Mouse (Mus musculus): Measurements from ENCODE around the gene Nmd3. TPM values are rescaled to one million over a fixed set of nuclear protein-coding genes. Genes with fewer than 3 reads are reported as not detected.

Nmd3 gene
- polyA plus RNA-seq (2012; rRNA removed) (46.5 and 57.5 TPM in 2 replicates), polyA plus RNA-seq (2014; fragmentation: Nextera tagmentation; extraction: Ambion mirVana) (127 and 133 TPM in 2 replicates)

GRCm38 (mm10) chr3:69721814-69722186 lies at the start of gene Nmd3:
TSS of gene Nmd3 (plus strand) at chr3:69721985.
- no peaks in the 10 kb centered on the region for H3K27me3 ChIP-seq (ENCODE audit: control insufficient read depth, insufficient read depth, low read length)
- ATAC-seq (ENCODE audit: low FRiP score, low read depth): peak; percentile 97
- peak within 1 kb of the TSS; percentile 97 for H3K4me3 ChIP-seq (replicated peaks; ENCODE audit: low read length)
- H3K9me3 ChIP-seq (ENCODE audit: control insufficient read depth, low read length): no peaks in the 10 kb centered on the region
- peak; percentile 96 for DNase-seq (ENCODE audit: low spot score)
- peak within 1 kb of the TSS; percentile 82 for H3K4me2 ChIP-seq (replicated peaks; ENCODE audit: low read depth, low read length, severe bottlenecking)
- 1% methylated on average over 28 of the region's 33 CpGs for WGBS
- peaks cover 2% of the 10 kb centered on the region; the same call in 1 of the 2 replicates for H3K36me3 ChIP-seq (ENCODE audit: control insufficient read depth, insufficient read depth, low read length)
- H3K27ac ChIP-seq (replicated peaks; ENCODE audit: low read depth, low read length): peak within 1 kb of the TSS; percentile 89
- TF ChIP-seq POLR2A (IDR thresholded peaks at IDR 0.05; ENCODE audit: borderline replicate concordance, extremely low read depth, insufficient read depth, insufficient read length): peak; percentile 86; the same call in 1 of the 2 replicates
- H3K4me1 ChIP-seq (ENCODE audit: control insufficient read depth, insufficient read depth, low read length): peaks cover 9% of the 10 kb centered on the region
- peak within 1 kb of the TSS; percentile 95 for H3K9ac ChIP-seq (ENCODE audit: low read depth, low read length, severe bottlenecking)

- Histone ChIP-seq H3K4me3 (replicated peaks; ENCODE audit: low read length) (no peak overlapping the region), H3K4me1 (ENCODE audit: control insufficient read depth, insufficient read depth, low read length) (no peaks in the 10 kb centered on the region), H3K9me3 (ENCODE audit: control insufficient read depth, low read length) (no peaks in the 10 kb centered on the region), H3K4me2 (replicated peaks; ENCODE audit: low read depth, low read length, severe bottlenecking) (no peak overlapping the region), H3K27me3 (ENCODE audit: control insufficient read depth, insufficient read depth, low read length) (no peaks in the 10 kb centered on the region), H3K9ac (ENCODE audit: low read depth, low read length, severe bottlenecking) (no peak overlapping the region), H3K27ac (replicated peaks; ENCODE audit: low read depth, low read length) (no peak overlapping the region), H3K36me3 (ENCODE audit: control insufficient read depth, insufficient read depth, low read length) (no peaks in the 10 kb centered on the region)
- DNase-seq (ENCODE audit: low spot score) (no peak), ATAC-seq (ENCODE audit: low FRiP score, low read depth) (no peak)
- 92% methylated on average over 10 of the region's 10 CpGs for WGBS
- no peak for TF ChIP-seq POLR2A (IDR thresholded peaks at IDR 0.05; ENCODE audit: borderline replicate concordance, extremely low read depth, insufficient read depth, insufficient read length)
Observed at GRCm38 (mm10) chr3:69673351-69673750, 48.4 kb upstream of the Nmd3 start.

- H3K4me3 ChIP-seq (replicated peaks; ENCODE audit: low read length): no peak overlapping the region
- 70% methylated on average over 3 of the region's 3 CpGs for WGBS
- H3K4me1 ChIP-seq (ENCODE audit: control insufficient read depth, insufficient read depth, low read length): no peaks in the 10 kb centered on the region
- H3K36me3 ChIP-seq (ENCODE audit: control insufficient read depth, insufficient read depth, low read length): no peaks in the 10 kb centered on the region
- H3K9ac ChIP-seq (ENCODE audit: low read depth, low read length, severe bottlenecking): no peak overlapping the region
- DNase-seq (ENCODE audit: low spot score) (no peak), ATAC-seq (ENCODE audit: low FRiP score, low read depth) (no peak)
- no peaks in the 10 kb centered on the region for H3K9me3 ChIP-seq (ENCODE audit: control insufficient read depth, low read length)
- no peak overlapping the region for H3K4me2 ChIP-seq (replicated peaks; ENCODE audit: low read depth, low read length, severe bottlenecking)
- no peak overlapping the region for H3K27ac ChIP-seq (replicated peaks; ENCODE audit: low read depth, low read length)
- no peak for TF ChIP-seq POLR2A (IDR thresholded peaks at IDR 0.05; ENCODE audit: borderline replicate concordance, extremely low read depth, insufficient read depth, insufficient read length)
- H3K27me3 ChIP-seq (ENCODE audit: control insufficient read depth, insufficient read depth, low read length): no peaks in the 10 kb centered on the region
Observed at GRCm38 (mm10) chr3:69674206-69674605, 47.6 kb upstream of the Nmd3 start.

GRCm38 (mm10) chr3:69689791-69690190 lies 32.0 kb upstream of the Nmd3 start:
- Histone ChIP-seq H3K9ac (ENCODE audit: low read depth, low read length, severe bottlenecking) (no peak overlapping the region), H3K4me3 (replicated peaks; ENCODE audit: low read length) (no peak overlapping the region), H3K9me3 (ENCODE audit: control insufficient read depth, low read length) (no peaks in the 10 kb centered on the region), H3K4me1 (ENCODE audit: control insufficient read depth, insufficient read depth, low read length) (no peaks in the 10 kb centered on the region), H3K27ac (replicated peaks; ENCODE audit: low read depth, low read length) (no peak overlapping the region), H3K4me2 (replicated peaks; ENCODE audit: low read depth, low read length, severe bottlenecking) (no peak overlapping the region), H3K36me3 (ENCODE audit: control insufficient read depth, insufficient read depth, low read length) (no peaks in the 10 kb centered on the region), H3K27me3 (ENCODE audit: control insufficient read depth, insufficient read depth, low read length) (no peaks in the 10 kb centered on the region)
- no peak for ATAC-seq (ENCODE audit: low FRiP score, low read depth)
- no peak for TF ChIP-seq POLR2A (IDR thresholded peaks at IDR 0.05; ENCODE audit: borderline replicate concordance, extremely low read depth, insufficient read depth, insufficient read length)
- DNase-seq (ENCODE audit: low spot score): no peak
- WGBS: 70% methylated on average over 1 of the region's 1 CpGs

GRCm38 (mm10) chr3:69690939-69691338 lies 30.8 kb upstream of the Nmd3 start:
- 82% methylated on average over 2 of the region's 2 CpGs for WGBS
- no peaks in the 10 kb centered on the region for H3K36me3 ChIP-seq (ENCODE audit: control insufficient read depth, insufficient read depth, low read length)
- TF ChIP-seq POLR2A (IDR thresholded peaks at IDR 0.05; ENCODE audit: borderline replicate concordance, extremely low read depth, insufficient read depth, insufficient read length): no peak
- H3K4me3 ChIP-seq (replicated peaks; ENCODE audit: low read length): no peak overlapping the region
- DNase-seq (ENCODE audit: low spot score) (no peak), ATAC-seq (ENCODE audit: low FRiP score, low read depth) (no peak)
- H3K4me1 ChIP-seq (ENCODE audit: control insufficient read depth, insufficient read depth, low read length): no peaks in the 10 kb centered on the region
- no peak overlapping the region for H3K27ac ChIP-seq (replicated peaks; ENCODE audit: low read depth, low read length)
- no peak overlapping the region for H3K9ac ChIP-seq (ENCODE audit: low read depth, low read length, severe bottlenecking)
- H3K9me3 ChIP-seq (ENCODE audit: control insufficient read depth, low read length): no peaks in the 10 kb centered on the region
- no peaks in the 10 kb centered on the region for H3K27me3 ChIP-seq (ENCODE audit: control insufficient read depth, insufficient read depth, low read length)
- no peak overlapping the region for H3K4me2 ChIP-seq (replicated peaks; ENCODE audit: low read depth, low read length, severe bottlenecking)
